Comparison of ENCODE assay signal across 10 mouse cellular contexts in the genomic region with DNA sequence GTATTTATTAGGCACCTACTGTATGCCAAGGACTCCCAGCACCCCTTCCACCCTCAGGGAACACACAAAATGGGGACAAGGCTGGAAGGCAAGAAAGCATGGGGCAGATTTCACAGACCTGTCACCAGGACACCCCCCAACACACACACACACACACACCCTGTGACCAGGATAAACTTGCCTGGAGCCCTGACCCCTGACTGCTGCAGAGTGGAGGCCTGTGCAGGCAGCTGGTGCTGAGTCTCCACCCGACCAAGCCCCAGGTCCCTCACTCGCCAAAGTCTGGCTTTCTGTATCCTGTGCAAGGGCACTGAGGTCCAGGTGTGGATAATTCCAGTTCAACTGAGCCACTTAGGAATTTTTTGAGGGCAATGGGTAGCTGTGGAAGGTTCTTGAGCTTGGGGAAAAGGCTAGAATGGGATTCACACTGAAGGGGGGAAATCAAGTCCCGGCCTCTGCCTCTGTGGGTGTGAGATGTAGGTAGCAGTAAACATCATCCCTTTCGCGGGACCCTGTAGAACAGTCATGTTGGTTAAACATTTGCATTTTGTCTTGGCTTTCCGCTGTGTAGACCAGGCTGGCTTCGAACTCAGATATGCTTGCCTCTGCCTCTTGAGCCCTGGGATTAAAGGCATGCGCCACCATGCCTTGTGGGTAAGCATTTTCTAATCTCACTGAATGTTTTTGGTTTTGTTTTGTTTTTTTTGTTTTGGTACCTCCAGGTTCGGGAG. TPM values are rescaled to one million over a fixed set of nuclear protein-coding genes. Genes with fewer than 3 reads are reported as not detected.
A peak's percentile ranks its signal among the peaks of the same experiment; 100 is the strongest.
DNase-seq lines count a peak whose midpoint lies in the region; ATAC-seq lines count a peak whose summit lies in the region.
"Had no signal": no experiment of that assay in that cellular context is flagged by ENCODE, and none has a peak within 500 bp of the region (broad histone marks: within the 10 kb centered on the region; RNA-seq: fewer than 3 reads in every experiment).

No protein-coding gene starts in this region.

- no peak overlapping the region for H3K9ac ChIP-seq in forebrain, embryonic 12.5 days
- H3K9ac ChIP-seq in liver, embryonic 15.5 days: no peak overlapping the region
- H3K9ac ChIP-seq: neural tube, embryonic 12.5 days had no signal

- ATAC-seq in forebrain, embryonic 12.5 days (ENCODE audit: low FRiP score): no peak
- no peak for ATAC-seq in liver, embryonic 15.5 days (ENCODE audit: insufficient read depth)

- H3K4me1 ChIP-seq in forebrain, embryonic 12.5 days: peaks cover 70% of the 10 kb centered on the region
- H3K4me1 ChIP-seq in liver, embryonic 15.5 days (replicated peaks): peaks cover 78% of the 10 kb centered on the region

- H3K9me3 ChIP-seq in forebrain, embryonic 12.5 days: no peaks in the 10 kb centered on the region
- no peaks in the 10 kb centered on the region for H3K9me3 ChIP-seq in liver, embryonic 15.5 days (replicated peaks)
- H3K9me3 ChIP-seq: neural tube, embryonic 12.5 days had no signal

- no peak overlapping the region for H3K4me2 ChIP-seq in forebrain, embryonic 12.5 days
- peak overlapping the region; percentile 95; the same call in 1 of the 2 replicates for H3K4me2 ChIP-seq in liver, embryonic 15.5 days

- no peak overlapping the region for H3K4me3 ChIP-seq in forebrain, embryonic 12.5 days (replicated peaks)
- no peak overlapping the region for H3K4me3 ChIP-seq in liver, embryonic 15.5 days (replicated peaks)

- H3K36me3 ChIP-seq in forebrain, embryonic 12.5 days (replicated peaks): peaks cover 21% of the 10 kb centered on the region
- peaks cover 17% of the 10 kb centered on the region for H3K36me3 ChIP-seq in liver, embryonic 15.5 days (replicated peaks)

- 25% methylated on average over 9 of the region's 9 CpGs for WGBS in forebrain, embryonic 12.5 days
- 62% methylated on average over 9 of the region's 9 CpGs for WGBS in liver, embryonic 15.5 days (ENCODE audit: insufficient replicate concordance)

- H3K27ac ChIP-seq in forebrain, embryonic 12.5 days: peak overlapping the region; percentile 89
- no peak overlapping the region for H3K27ac ChIP-seq in liver, embryonic 15.5 days (replicated peaks)

- peaks cover 79% of the 10 kb centered on the region for H3K27me3 ChIP-seq in forebrain, embryonic 12.5 days
- H3K27me3 ChIP-seq in liver, embryonic 15.5 days: peaks cover 37% of the 10 kb centered on the region

- peak; percentile 47 to 62 for DNase-seq in adrenal gland, adult (ENCODE audit: inconsistent age in 2 of 2, low spot score in 1 of 2)
- no peak for DNase-seq in adrenal gland, adult 2 months
- DNase-seq in kidney, adult 9 months: peak; percentile 30
- no peak for DNase-seq in kidney, adult 8-10 months
- no peak for DNase-seq in testis, postnatal 14 days (ENCODE audit: low spot score)
- no peak for DNase-seq in right cerebral cortex, postnatal 36 days (ENCODE audit: low spot score in 2 of 2)
- DNase-seq: thymus, postnatal 25 days had no signal

RNA-seq across cellular contexts. Expression of a gene that starts 4.7 kb away (rescaled TPM):
- 10 to 100 TPM; 50.4 to 51.0 TPM for total RNA-seq in adrenal gland, adult 2 months (2021)
- 417 and 691 TPM in 2 replicates for polyA plus RNA-seq in adrenal gland, adult 2 months (2012; rRNA removed)
- polyA plus RNA-seq in forebrain, embryonic 12.5 days (2016; fragmentation: Nextera tagmentation; extraction: Ambion mirVana): 14.3 and 16.5 TPM in 2 replicates
- 2.2 and 2.6 TPM in 2 replicates for polyA plus RNA-seq in liver, embryonic 15.5 days (2015; fragmentation: Nextera tagmentation; extraction: Ambion mirVana)

RNA-seq across cellular contexts. Expression of a gene that starts 10.4 kb away (rescaled TPM):
- 1,000 to 10,000 TPM; 1,028 to 1,195 TPM for total RNA-seq in adrenal gland, adult 2 months (2021)
- 3,784 and 4,442 TPM in 2 replicates for polyA plus RNA-seq in adrenal gland, adult 2 months (2012; rRNA removed)
- 520 TPM in 2 replicates for polyA plus RNA-seq in forebrain, embryonic 12.5 days (2016; fragmentation: Nextera tagmentation; extraction: Ambion mirVana)
- polyA plus RNA-seq in liver, embryonic 15.5 days (2015; fragmentation: Nextera tagmentation; extraction: Ambion mirVana): 243 and 271 TPM in 2 replicates

RNA-seq across cellular contexts. Expression of a gene that starts 24.7 kb away (rescaled TPM):
- 10 to 100 TPM; 76.6 to 86.0 TPM for total RNA-seq in adrenal gland, adult 2 months (2021)
- polyA plus RNA-seq in adrenal gland, adult 2 months (2012; rRNA removed): 122 and 124 TPM in 2 replicates
- polyA plus RNA-seq in forebrain, embryonic 12.5 days (2016; fragmentation: Nextera tagmentation; extraction: Ambion mirVana): 74.8 and 75.9 TPM in 2 replicates
- polyA plus RNA-seq in liver, embryonic 15.5 days (2015; fragmentation: Nextera tagmentation; extraction: Ambion mirVana): 20.3 and 24.6 TPM in 2 replicates

RNA-seq across cellular contexts. Expression of a gene that starts 31.2 kb away (rescaled TPM):
- total RNA-seq in adrenal gland, adult 2 months (2021): 10 to 100 TPM; 24.0 to 59.6 TPM
- polyA plus RNA-seq in adrenal gland, adult 2 months (2012; rRNA removed): 49.5 and 90.8 TPM in 2 replicates
- polyA plus RNA-seq in forebrain, embryonic 12.5 days (2016; fragmentation: Nextera tagmentation; extraction: Ambion mirVana): 3.1 and 4.3 TPM in 2 replicates
- 3.5 TPM in 2 replicates for polyA plus RNA-seq in liver, embryonic 15.5 days (2015; fragmentation: Nextera tagmentation; extraction: Ambion mirVana)

RNA-seq across cellular contexts. Expression of a gene that starts 36.4 kb away (rescaled TPM):
- total RNA-seq in adrenal gland, adult 2 months (2021): 1 to 10 TPM; 1.1 to 2.3 TPM
- 0.26 and 0.59 TPM in 2 replicates for polyA plus RNA-seq in adrenal gland, adult 2 months (2012; rRNA removed)
- 2.2 and 2.7 TPM in 2 replicates for polyA plus RNA-seq in forebrain, embryonic 12.5 days (2016; fragmentation: Nextera tagmentation; extraction: Ambion mirVana)
- polyA plus RNA-seq in liver, embryonic 15.5 days (2015; fragmentation: Nextera tagmentation; extraction: Ambion mirVana): 0.23 and 0.24 TPM in 2 replicates

Comparison
In these comparisons a context has a peak if more than half of its experiments do, and no peak if none do; other contexts are left out.
1. DNase-seq: peak in adrenal gland, adult (2 of 2) and kidney, adult 9 months (single experiment); none in adrenal gland, adult 2 months (single experiment), kidney, adult 8-10 months (0 of 2), testis, postnatal 14 days (single experiment) and right cerebral cortex, postnatal 36 days (0 of 2).
2. RNA of a gene that starts 4.7 kb away (polyA plus RNA-seq): 417 to 691 TPM in adrenal gland, adult 2 months; 14.3 to 16.5 TPM in forebrain, embryonic 12.5 days and 2.2 to 2.6 TPM in liver, embryonic 15.5 days; every median in the first group is over 10 times any median in the second.